Mouse (Mus musculus) right cerebral cortex, adult 2 months (tissue): ENCODE data around the gene Gm42742.

Source experiments
- DNase-seq, 2 experiments: peaks; one replicate each; pipeline ENCODE4 v3.0.0; 2021 to 2022; ENCODE audit warnings: low spot score in 2 of 2

Gene Gm42742

GRCm38 (mm10) chr7:127020901-127021562 lies at the start of gene Gm42742, which contains the start of gene Prrt2:
Gene Gm42742, minus strand, starts transcription at chr7:127021097.
Gene Prrt2, minus strand, starts transcription at chr7:127021211.
- peak; percentile 64 to 71 for DNase-seq

GRCm38 (mm10) chr7:127066317-127066716 lies 45.4 kb upstream of the Gm42742 start:
- no peak for DNase-seq

GRCm38 (mm10) chr7:127065538-127065937 lies 44.6 kb upstream of the Gm42742 start:
- no peak for DNase-seq

- DNase-seq, result peak; percentile 8 to 20
Observed at GRCm38 (mm10) chr7:127055026-127055585, 34.2 kb upstream of the Gm42742 start.

- DNase-seq, result peak; percentile 89 to 94
Observed at GRCm38 (mm10) chr7:127041851-127042672, 21.2 kb upstream of the Gm42742 start, which contains the start of gene Kif22. Gene Kif22, minus strand, starts transcription at chr7:127042471.

- no peak for DNase-seq
Observed at GRCm38 (mm10) chr7:127031244-127031643, 10.3 kb upstream of the Gm42742 start.

- no peak for DNase-seq
Observed at GRCm38 (mm10) chr7:127030172-127030571, 9.3 kb upstream of the Gm42742 start.

GRCm38 (mm10) chr7:127027885-127028284 lies 7.0 kb upstream of the Gm42742 start:
- peak in 1 of 2 experiments; percentile 28 for DNase-seq

GRCm38 (mm10) chr7:127026984-127027726 lies 6.3 kb upstream of the Gm42742 start, which contains the start of gene Maz:
Gene Maz, minus strand, starts transcription at chr7:127027037.
- peak; percentile 99 to 100 for DNase-seq

GRCm38 (mm10) chr7:127026616-127026983 lies 5.7 kb upstream of the Gm42742 start:
- DNase-seq, result peak in 1 of 2 experiments; percentile 39

- peak; percentile 33 to 44 for DNase-seq
Observed at GRCm38 (mm10) chr7:127026161-127026600, 5.3 kb upstream of the Gm42742 start.

- no peak for DNase-seq
Observed at GRCm38 (mm10) chr7:127025556-127026160, 4.8 kb upstream of the Gm42742 start.

GRCm38 (mm10) chr7:127024755-127025555 lies 4.1 kb upstream of the Gm42742 start:
- peak; percentile 78 to 83 for DNase-seq

- no peak for DNase-seq
Observed at GRCm38 (mm10) chr7:127023896-127024690, 3.2 kb upstream of the Gm42742 start.

GRCm38 (mm10) chr7:127023272-127023691 lies 2.4 kb upstream of the Gm42742 start:
- DNase-seq, result no peak

- no peak for DNase-seq
Observed at GRCm38 (mm10) chr7:127022528-127023271, 1.8 kb upstream of the Gm42742 start.

- no peak for DNase-seq
Observed at GRCm38 (mm10) chr7:127021563-127022527, 948 bp upstream of the Gm42742 start.

GRCm38 (mm10) chr7:127020491-127020890 lies 406 bp downstream of the Gm42742 start:
- peak; percentile 22 to 35 for DNase-seq
